In genomic region chr7:64076764-64077360, GRCm38 (mm10) we compare ENCODE assay signal across 14 mouse cellular contexts.
DNase-seq lines count a peak whose midpoint lies in the region; ATAC-seq and TF ChIP-seq lines count a peak whose summit lies in the region.
"Had no signal": no experiment of that assay in that cellular context is flagged by ENCODE, and none has a peak within 500 bp of the region (broad histone marks: within the 10 kb centered on the region; RNA-seq: fewer than 3 reads in every experiment).

No protein-coding gene starts in this region.

- no peak overlapping the region for H3K4me2 ChIP-seq in midbrain, embryonic 14.5 days (ENCODE audit: low read length)
- H3K4me2 ChIP-seq: heart, embryonic 12.5 days; neural tube, embryonic 13.5 days had no signal

- no peak overlapping the region for H3K27ac ChIP-seq in midbrain, embryonic 10.5 days (replicated peaks)
- no peak overlapping the region for H3K27ac ChIP-seq in midbrain, embryonic 14.5 days (replicated peaks; ENCODE audit: low read depth, low read length)
- no peak overlapping the region for H3K27ac ChIP-seq in left cerebral cortex, adult 2 months
- H3K27ac ChIP-seq: hindbrain, embryonic 10.5 days; neural tube, embryonic 13.5 days had no signal

- WGBS in midbrain, embryonic 10.5 days = 86% methylated on average over 4 of the region's 4 CpGs
- 93% methylated on average over 4 of the region's 4 CpGs for WGBS in midbrain, embryonic 14.5 days

- no peak overlapping the region for H3K9ac ChIP-seq in midbrain, embryonic 14.5 days (replicated peaks; ENCODE audit: low read length)
- H3K9ac ChIP-seq: heart, embryonic 12.5 days; neural tube, embryonic 13.5 days had no signal

- H3K27me3 ChIP-seq in midbrain, embryonic 10.5 days (ENCODE audit: low read depth, poor library complexity, severe bottlenecking) = no peaks in the 10 kb centered on the region
- H3K27me3 ChIP-seq in midbrain, embryonic 14.5 days (ENCODE audit: control insufficient read depth, insufficient read depth, low read length) = no peaks in the 10 kb centered on the region
- H3K27me3 ChIP-seq: heart, embryonic 12.5 days; neural tube, embryonic 13.5 days had no signal

- no peaks in the 10 kb centered on the region for H3K9me3 ChIP-seq in midbrain, embryonic 10.5 days (replicated peaks)
- no peaks in the 10 kb centered on the region for H3K9me3 ChIP-seq in midbrain, embryonic 14.5 days (ENCODE audit: control insufficient read depth, low read length)
- H3K9me3 ChIP-seq: hindbrain, embryonic 10.5 days; neural tube, embryonic 13.5 days had no signal

- no peaks in the 10 kb centered on the region for H3K36me3 ChIP-seq in midbrain, embryonic 10.5 days
- H3K36me3 ChIP-seq in midbrain, embryonic 14.5 days (ENCODE audit: control insufficient read depth, insufficient read depth, low read length) = no peaks in the 10 kb centered on the region
- H3K36me3 ChIP-seq: heart, embryonic 12.5 days; hindbrain, embryonic 10.5 days; neural tube, embryonic 13.5 days had no signal

- H3K4me3 ChIP-seq in midbrain, embryonic 10.5 days = no peak overlapping the region
- no peak overlapping the region for H3K4me3 ChIP-seq in midbrain, embryonic 14.5 days (replicated peaks; ENCODE audit: low read depth, low read length)
- no peak overlapping the region for H3K4me3 ChIP-seq in left cerebral cortex, adult 2 months
- H3K4me3 ChIP-seq: heart, embryonic 12.5 days; hindbrain, embryonic 10.5 days; neural tube, embryonic 13.5 days had no signal

- intact Hi-C loops in left cerebral cortex, adult 2 months (cut with DNase I) = no loop called here

- no peak for TF ChIP-seq CTCF in left cerebral cortex, adult 2 months (IDR thresholded peaks at IDR 0.05)

- no peak for ATAC-seq in midbrain, embryonic 14.5 days (ENCODE audit: low FRiP score, low TSS enrichment)
- ATAC-seq in activated CD4-positive, CD25-positive, alpha-beta regulatory T cell, adult 4 months = peak; percentile 34
- peak; percentile 24 for ATAC-seq in megakaryocyte progenitor cell, adult 5-6 weeks (replicated peaks; ENCODE audit: poor library complexity)
- ATAC-seq: intestine, postnatal 0 days; midbrain, embryonic 16.5 days had no signal

- DNase-seq in midbrain, embryonic 10.5 days (ENCODE audit: low spot score) = peak; percentile 10
- DNase-seq in midbrain, embryonic 14.5 days = no peak
- DNase-seq in CD4-positive helper T cell, adult 2 months (ENCODE audit: low read depth, low spot score) = peak; percentile 70
- DNase-seq in left cerebral cortex, adult 2 months (ENCODE audit: extremely low spot score in 1 of 2, low spot score in 2 of 2) = no peak
- no peak for DNase-seq in cerebellum, postnatal 25 days
- no peak for DNase-seq in kidney, postnatal 4 days
- DNase-seq: cerebellum, adult 11 months had no signal

- no peaks in the 10 kb centered on the region for H3K4me1 ChIP-seq in midbrain, embryonic 10.5 days
- H3K4me1 ChIP-seq in midbrain, embryonic 14.5 days (ENCODE audit: control insufficient read depth, insufficient read depth, low read length) = no peaks in the 10 kb centered on the region
- H3K4me1 ChIP-seq: heart, embryonic 12.5 days; hindbrain, embryonic 10.5 days; neural tube, embryonic 13.5 days had no signal

Comparison
In these comparisons a context has a peak if more than half of its experiments do, and no peak if none do; other contexts are left out.
1. DNase-seq: peak in midbrain, embryonic 10.5 days (single experiment) and CD4-positive helper T cell, adult 2 months (single experiment); none in midbrain, embryonic 14.5 days (single experiment), left cerebral cortex, adult 2 months (0 of 2), cerebellum, postnatal 25 days (0 of 2) and kidney, postnatal 4 days (0 of 2).